Mouse (Mus musculus): ENCODE measurements at regions not wholly inside any gene's neighbourhood (a gene's known extent, or its start where the extent isn't known, plus 50 kb on each side); places are given as distances from the start of the nearest gene placed in this dataset.

- H3K36me3 ChIP-seq = no peaks in the 10 kb centered on the region
- no peak for ATAC-seq (ENCODE audit: insufficient number of reproducible peaks, low FRiP score)
- 81% methylated on average over 3 of the region's 3 CpGs for WGBS
- no peak overlapping the region for H3K4me2 ChIP-seq
- no peaks in the 10 kb centered on the region for H3K27me3 ChIP-seq (replicated peaks)
- H3K9ac ChIP-seq = no peak overlapping the region
- H3K4me1 ChIP-seq (replicated peaks) = no peaks in the 10 kb centered on the region
- no peak overlapping the region for H3K4me3 ChIP-seq
- no peak overlapping the region for H3K27ac ChIP-seq (ENCODE audit: poor library complexity, severe bottlenecking)
- H3K9me3 ChIP-seq (replicated peaks) = no peaks in the 10 kb centered on the region
These were observed 1127.5 kb upstream of the Zeb2 start for GRCm38 (mm10) chr2:46244697-46245096.

- H3K4me1 ChIP-seq (replicated peaks) = no peaks in the 10 kb centered on the region
- no peak overlapping the region for H3K4me2 ChIP-seq
- H3K9ac ChIP-seq = no peak overlapping the region
- no peak overlapping the region for H3K27ac ChIP-seq (ENCODE audit: poor library complexity, severe bottlenecking)
- no peaks in the 10 kb centered on the region for H3K36me3 ChIP-seq
- ATAC-seq (ENCODE audit: insufficient number of reproducible peaks, low FRiP score) = no peak
- no peak overlapping the region for H3K4me3 ChIP-seq
- no peaks in the 10 kb centered on the region for H3K9me3 ChIP-seq (replicated peaks)
- no peaks in the 10 kb centered on the region for H3K27me3 ChIP-seq (replicated peaks)
These were observed 1125.6 kb upstream of the Zeb2 start for GRCm38 (mm10) chr2:46242806-46243205.

GRCm38 (mm10) chr2:46239874-46240273, 1122.7 kb upstream of the Zeb2 start:
- H3K4me3 ChIP-seq = no peak overlapping the region
- H3K27me3 ChIP-seq (replicated peaks) = no peaks in the 10 kb centered on the region
- H3K9ac ChIP-seq = no peak overlapping the region
- ATAC-seq (ENCODE audit: insufficient number of reproducible peaks, low FRiP score) = no peak
- H3K9me3 ChIP-seq (replicated peaks) = no peaks in the 10 kb centered on the region
- H3K27ac ChIP-seq (ENCODE audit: poor library complexity, severe bottlenecking) = no peak overlapping the region
- no peaks in the 10 kb centered on the region for H3K36me3 ChIP-seq
- no peak overlapping the region for H3K4me2 ChIP-seq
- H3K4me1 ChIP-seq (replicated peaks) = no peaks in the 10 kb centered on the region
- 62% methylated on average over 4 of the region's 4 CpGs for WGBS

GRCm38 (mm10) chr2:46230791-46231450, 1113.7 kb upstream of the Zeb2 start:
- WGBS = 66% methylated on average over 2 of the region's 2 CpGs
- no peak for ATAC-seq (ENCODE audit: insufficient number of reproducible peaks, low FRiP score)

GRCm38 (mm10) chr2:46218336-46218957, 1101.3 kb upstream of the Zeb2 start:
- Histone ChIP-seq H3K4me1 (replicated peaks) (no peaks in the 10 kb centered on the region), H3K27ac (ENCODE audit: poor library complexity, severe bottlenecking) (no peak overlapping the region), H3K27me3 (replicated peaks) (no peaks in the 10 kb centered on the region), H3K9ac (no peak overlapping the region), H3K4me2 (no peak overlapping the region), H3K9me3 (replicated peaks) (no peaks in the 10 kb centered on the region), H3K4me3 (no peak overlapping the region), H3K36me3 (no peaks in the 10 kb centered on the region)
- no peak for ATAC-seq (ENCODE audit: insufficient number of reproducible peaks, low FRiP score)
- 83% methylated on average over 7 of the region's 7 CpGs for WGBS

More at GRCm38 (mm10) chr2:46230791-46231450, 1113.7 kb upstream of the Zeb2 start:
- Histone ChIP-seq H3K27ac (ENCODE audit: poor library complexity, severe bottlenecking) (no peak overlapping the region), H3K9ac (no peak overlapping the region), H3K4me3 (no peak overlapping the region), H3K4me1 (replicated peaks) (no peaks in the 10 kb centered on the region), H3K27me3 (replicated peaks) (no peaks in the 10 kb centered on the region), H3K4me2 (no peak overlapping the region), H3K36me3 (no peaks in the 10 kb centered on the region), H3K9me3 (replicated peaks) (no peaks in the 10 kb centered on the region)

GRCm38 (mm10) chr2:46199341-46199740, 1082.1 kb upstream of the Zeb2 start:
- WGBS = 36% methylated on average over 1 of the region's 1 CpGs
- ATAC-seq (ENCODE audit: insufficient number of reproducible peaks, low FRiP score) = no peak

GRCm38 (mm10) chr2:46187265-46187888, 1070.2 kb upstream of the Zeb2 start:
- ATAC-seq (ENCODE audit: insufficient number of reproducible peaks, low FRiP score) = no peak
- H3K27me3 ChIP-seq (replicated peaks) = no peaks in the 10 kb centered on the region
- no peak overlapping the region for H3K4me3 ChIP-seq
- no peak overlapping the region for H3K4me2 ChIP-seq
- H3K27ac ChIP-seq (ENCODE audit: poor library complexity, severe bottlenecking) = no peak overlapping the region
- H3K9ac ChIP-seq = no peak overlapping the region
- H3K4me1 ChIP-seq (replicated peaks) = no peaks in the 10 kb centered on the region
- no peaks in the 10 kb centered on the region for H3K36me3 ChIP-seq
- no peaks in the 10 kb centered on the region for H3K9me3 ChIP-seq (replicated peaks)

More at GRCm38 (mm10) chr2:46199341-46199740, 1082.1 kb upstream of the Zeb2 start:
- H3K4me1 ChIP-seq (replicated peaks) = no peaks in the 10 kb centered on the region
- no peak overlapping the region for H3K9ac ChIP-seq
- H3K9me3 ChIP-seq (replicated peaks) = no peaks in the 10 kb centered on the region
- H3K27ac ChIP-seq (ENCODE audit: poor library complexity, severe bottlenecking) = no peak overlapping the region
- H3K27me3 ChIP-seq (replicated peaks) = no peaks in the 10 kb centered on the region
- no peak overlapping the region for H3K4me2 ChIP-seq
- H3K4me3 ChIP-seq = no peak overlapping the region
- no peaks in the 10 kb centered on the region for H3K36me3 ChIP-seq

GRCm38 (mm10) chr2:46183241-46183640, 1066.0 kb upstream of the Zeb2 start:
- Histone ChIP-seq H3K27me3 (replicated peaks) (no peaks in the 10 kb centered on the region), H3K4me1 (replicated peaks) (no peaks in the 10 kb centered on the region), H3K9me3 (replicated peaks) (no peaks in the 10 kb centered on the region), H3K27ac (ENCODE audit: poor library complexity, severe bottlenecking) (no peak overlapping the region), H3K4me2 (no peak overlapping the region), H3K9ac (no peak overlapping the region), H3K36me3 (no peaks in the 10 kb centered on the region), H3K4me3 (no peak overlapping the region)
- 81% methylated on average over 2 of the region's 2 CpGs for WGBS
- no peak for ATAC-seq (ENCODE audit: insufficient number of reproducible peaks, low FRiP score)

- H3K9ac ChIP-seq = no peak overlapping the region
- H3K4me2 ChIP-seq = no peak overlapping the region
- no peaks in the 10 kb centered on the region for H3K36me3 ChIP-seq
- H3K27ac ChIP-seq (ENCODE audit: poor library complexity, severe bottlenecking) = no peak overlapping the region
- ATAC-seq (ENCODE audit: insufficient number of reproducible peaks, low FRiP score) = no peak
- H3K27me3 ChIP-seq (replicated peaks) = no peaks in the 10 kb centered on the region
- H3K9me3 ChIP-seq (replicated peaks) = no peaks in the 10 kb centered on the region
- WGBS = 53% methylated on average over 4 of the region's 4 CpGs
- no peak overlapping the region for H3K4me3 ChIP-seq
- H3K4me1 ChIP-seq (replicated peaks) = no peaks in the 10 kb centered on the region
These were observed 1062.5 kb upstream of the Zeb2 start for GRCm38 (mm10) chr2:46179741-46180140.

- no peaks in the 10 kb centered on the region for H3K27me3 ChIP-seq (replicated peaks)
- H3K36me3 ChIP-seq = no peaks in the 10 kb centered on the region
- H3K4me1 ChIP-seq (replicated peaks) = no peaks in the 10 kb centered on the region
- WGBS = 24% methylated on average over 1 of the region's 1 CpGs
- H3K4me3 ChIP-seq = no peak overlapping the region
- ATAC-seq (ENCODE audit: insufficient number of reproducible peaks, low FRiP score) = no peak
- H3K4me2 ChIP-seq = no peak overlapping the region
- H3K9me3 ChIP-seq (replicated peaks) = no peaks in the 10 kb centered on the region
- no peak overlapping the region for H3K9ac ChIP-seq
- H3K27ac ChIP-seq (ENCODE audit: poor library complexity, severe bottlenecking) = no peak overlapping the region
These were observed 1051.3 kb upstream of the Zeb2 start for GRCm38 (mm10) chr2:46168488-46168887.

GRCm38 (mm10) chr2:46149848-46150247, 1032.7 kb upstream of the Zeb2 start:
- no peak for ATAC-seq (ENCODE audit: insufficient number of reproducible peaks, low FRiP score)

More at GRCm38 (mm10) chr2:46149848-46150247, 1032.7 kb upstream of the Zeb2 start:
- Histone ChIP-seq H3K9me3 (replicated peaks) (no peaks in the 10 kb centered on the region), H3K36me3 (no peaks in the 10 kb centered on the region), H3K27ac (ENCODE audit: poor library complexity, severe bottlenecking) (no peak overlapping the region), H3K4me1 (replicated peaks) (no peaks in the 10 kb centered on the region), H3K9ac (no peak overlapping the region), H3K4me2 (no peak overlapping the region), H3K27me3 (replicated peaks) (no peaks in the 10 kb centered on the region), H3K4me3 (no peak overlapping the region)
- 93% methylated on average over 3 of the region's 3 CpGs for WGBS

All from heart, embryonic 12.5 days (tissue).